Mouse (Mus musculus): Measurements from ENCODE around the gene Haus5.

Haus5 gene

GRCm38 (mm10) chr7:30625530-30626384 is 39.0 kb downstream of the Haus5 start, which contains the start of gene Cox6b1:
Gene Cox6b1 (minus strand): TSS chr7:30626151.
- peak; percentile 96 for DNase-seq (ENCODE audit: low read depth, low spot score)

- peak; percentile 63 for DNase-seq (ENCODE audit: low read depth, low spot score)
These were observed 45.6 kb downstream of the Haus5 start for GRCm38 (mm10) chr7:30619202-30619601.

GRCm38 (mm10) chr7:30618658-30619057 is 46.1 kb downstream of the Haus5 start:
- no peak for DNase-seq (ENCODE audit: low read depth, low spot score)

GRCm38 (mm10) chr7:30615049-30615760 is 49.6 kb downstream of the Haus5 start:
- no peak for DNase-seq (ENCODE audit: low read depth, low spot score)

GRCm38 (mm10) chr7:30614454-30614853 is 50.3 kb downstream of the Haus5 start:
- peak; percentile 63 for DNase-seq (ENCODE audit: low read depth, low spot score)

- peak; percentile 79 for DNase-seq (ENCODE audit: low read depth, low spot score)
These were observed 51.2 kb downstream of the Haus5 start for GRCm38 (mm10) chr7:30613529-30614112.

GRCm38 (mm10) chr7:30612654-30613402 is 52.0 kb downstream of the Haus5 start, which contains the start of gene Upk1a:
Gene Upk1a (minus strand): TSS chr7:30612847.
- DNase-seq (ENCODE audit: low read depth, low spot score) = no peak

GRCm38 (mm10) chr7:30610043-30610442 is 54.8 kb downstream of the Haus5 start:
- DNase-seq (ENCODE audit: low read depth, low spot score) = no peak

- no peak for DNase-seq (ENCODE audit: low read depth, low spot score)
These were observed 56.3 kb downstream of the Haus5 start for GRCm38 (mm10) chr7:30608476-30608875.

GRCm38 (mm10) chr7:30607706-30608309 is 57.0 kb downstream of the Haus5 start:
- peak; percentile 89 for DNase-seq (ENCODE audit: low read depth, low spot score)

GRCm38 (mm10) chr7:30604944-30605343 is 59.9 kb downstream of the Haus5 start:
- no peak for DNase-seq (ENCODE audit: low read depth, low spot score)

GRCm38 (mm10) chr7:30604424-30604823 is 60.4 kb downstream of the Haus5 start:
- DNase-seq (ENCODE audit: low read depth, low spot score) = no peak
